Mouse (Mus musculus) spleen, adult 2 months (tissue): Measurements from ENCODE around the gene Cenpa.

Experiments used
- CTCF ChIP-seq: fragments of 200-500 bp; IDR thresholded peaks from 2 replicates; pipeline ENCODE4 v1.5.1; 2011; ENCODE audit warnings: mild to moderate bottlenecking, inconsistent platforms; ENCODE audit not compliant: insufficient read depth, insufficient read length, insufficient replicate concordance; ENCODE audit errors: extremely low read depth
- POLR2A ChIP-seq: fragments of 200-500 bp; IDR thresholded peaks from 2 replicates; pipeline ENCODE4 v1.6.1; 2011; ENCODE audit warnings: low read depth, low read length, inconsistent platforms

GRCm38 (mm10) chr5:30717991-30718703 lies 51.6 kb downstream of the Cenpa start:
- no peak for TF ChIP-seq CTCF
- TF ChIP-seq POLR2A = no peak
